Mouse (Mus musculus) lung, postnatal 36 days (tissue): ENCODE measurements at regions not wholly inside any gene's neighbourhood (a gene's known extent, or its start where the extent isn't known, plus 50 kb on each side); places are given as distances from the start of the nearest gene placed in this dataset.
"Not testable (repeated sequence)": the region's sequence is repeated elsewhere in the genome, so short reads cannot be mapped to it uniquely, and the experiment has no call there.

Source experiments
- DNase-seq: peaks from one replicate; pipeline ENCODE4 v3.0.0; 2022; ENCODE audit warnings: mixed read lengths

- DNase-seq, result no peak
Observed at GRCm38 (mm10) chr15:4630611-4631010, 96.4 kb upstream of the C6 start.

DNA sequence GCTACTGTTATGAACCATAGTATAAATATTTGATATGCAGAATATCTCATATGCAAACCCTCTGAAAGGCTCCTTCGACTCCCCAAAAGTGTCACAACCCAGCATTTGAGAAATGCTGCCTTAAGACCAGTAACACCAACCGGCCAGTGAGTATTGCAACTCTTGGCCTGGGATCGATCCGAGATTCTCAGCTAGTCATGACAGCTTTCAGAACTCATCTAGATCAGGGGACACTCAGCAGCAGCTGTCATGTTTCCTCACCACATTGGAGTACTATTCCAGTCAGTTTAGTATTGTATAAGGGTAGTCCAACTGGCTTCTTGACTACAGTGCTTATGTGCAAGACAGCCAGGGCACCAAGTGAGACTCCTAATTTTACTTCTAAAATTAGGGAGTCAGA is 85.3 kb upstream of the C6 start:
- DNase-seq, result peak; percentile 61

DNA sequence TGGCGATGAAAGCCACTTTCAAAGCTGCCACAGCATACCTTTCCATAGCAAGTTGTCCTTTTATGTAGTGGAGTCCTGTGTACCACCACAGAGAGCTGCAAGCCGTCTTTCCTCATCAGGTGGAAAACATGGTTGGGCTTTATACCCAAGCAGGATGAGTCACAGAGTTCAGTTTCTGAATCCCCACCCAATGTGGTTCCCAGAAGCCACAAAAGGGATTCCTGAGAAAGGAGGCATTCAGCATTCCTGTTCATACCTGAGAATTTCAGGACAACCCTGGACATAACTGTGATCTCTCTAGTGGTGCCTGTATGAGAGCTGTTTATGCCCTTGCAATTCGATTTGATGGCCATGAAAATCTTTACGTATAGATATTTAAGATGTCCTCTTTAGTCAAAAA is 84.1 kb upstream of the C6 start:
- DNase-seq, result no peak

- DNase-seq, result no peak
Observed at GRCm38 (mm10) chr15:4643888-4644606, 82.9 kb upstream of the C6 start.

DNA sequence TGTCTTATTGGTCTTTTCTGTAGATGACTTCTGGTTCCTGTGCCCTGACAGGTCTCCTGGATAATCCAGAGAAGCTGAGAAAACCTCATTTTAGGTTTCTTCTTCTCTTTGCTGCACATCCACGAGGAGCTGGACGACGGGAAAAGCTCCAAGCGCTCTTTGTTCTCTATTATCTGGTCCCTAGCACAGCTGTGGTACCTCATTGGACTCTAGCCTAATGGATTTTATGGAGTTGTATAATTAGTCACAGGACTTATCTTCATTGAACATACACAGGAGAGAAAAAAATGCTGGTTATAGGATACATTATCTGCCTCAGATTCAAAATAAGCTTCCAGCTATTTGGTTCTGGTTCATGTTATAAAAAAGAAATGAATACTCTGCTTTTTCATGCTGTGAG is 78.3 kb upstream of the C6 start:
- DNase-seq, result no peak

- DNase-seq, result no peak
Observed at GRCm38 (mm10) chr15:4653706-4654105, 73.3 kb upstream of the C6 start.

- not testable (repeated sequence) for DNase-seq
Observed at GRCm38 (mm10) chr15:4672859-4673258, 54.1 kb upstream of the C6 start.
